Mouse (Mus musculus) forebrain, embryonic 12.5 days (tissue): ENCODE measurements around the gene Pcdh9. TPM values are rescaled to one million over a fixed set of nuclear protein-coding genes. Genes with fewer than 3 reads are reported as not detected.

Experiments used
- ATAC-seq: fragments of 200-750 bp; cut with Nextera tagmentation; 2 replicates; pipeline ENCODE4 v1.8.0; 2017; ENCODE audit warnings: moderate TSS enrichment; ENCODE audit not compliant: low FRiP score
- H3K27ac ChIP-seq: fragments of 300-500 bp; sonication (generic); 2 replicates; pipeline ENCODE4 v1.5.1; 2016; ENCODE audit warnings: mild to moderate bottlenecking
- H3K27me3 ChIP-seq: fragments of 300-500 bp; sonication (generic); 2 replicates; pipeline ENCODE4 v1.6.1; 2016; ENCODE audit warnings: mild to moderate bottlenecking
- H3K36me3 ChIP-seq: fragments of 300-500 bp; sonication (generic); replicated peaks from 2 replicates; pipeline ENCODE4 v1.6.1; 2016; ENCODE audit warnings: mild to moderate bottlenecking
- H3K4me1 ChIP-seq: fragments of 300-500 bp; sonication (generic); 2 replicates; pipeline ENCODE4 v1.6.1; 2016
- H3K4me2 ChIP-seq: fragments of 300-500 bp; sonication (generic); 2 replicates; pipeline ENCODE4 v1.6.1; 2016; ENCODE audit warnings: mild to moderate bottlenecking, moderate library complexity
- H3K4me3 ChIP-seq: fragments of 300-500 bp; sonication (generic); replicated peaks from 2 replicates; pipeline ENCODE4 v1.5.1; 2016; ENCODE audit warnings: mild to moderate bottlenecking
- H3K9ac ChIP-seq: fragments of 300-500 bp; sonication (generic); 2 replicates; pipeline ENCODE4 v1.6.1; 2016; ENCODE audit warnings: mild to moderate bottlenecking
- H3K9me3 ChIP-seq: fragments of 300-500 bp; sonication (generic); 2 replicates; pipeline ENCODE4 v1.6.1; 2016
- WGBS: fragments of 180-500 bp; shearing (Covaris S2); methylation state at CpG from one replicate; pipeline ENCODE4 v1.1.7; 2016; 5-methylcytosine and 5-hydroxymethylcytosine counted together
- polyA plus RNA-seq: library from polyadenylated mRNA; unstranded; fragments of >200 nt; fragmentation: Nextera tagmentation; extraction: Ambion mirVana; gene quantifications from 2 replicates; pipeline ENCODE4 v1.2.1, GENCODE M21; 2016

Gene Pcdh9
- polyA plus RNA-seq, 1 experiment from 2014 or later, result 90.0 TPM

GRCm38 (mm10) chr14:93009147-93010064 is 881.1 kb downstream of the Pcdh9 start:
- Histone ChIP-seq H3K9ac (no peak overlapping the region), H3K9me3 (no peaks in the 10 kb centered on the region), H3K27ac (peak overlapping the region; percentile 60), H3K36me3 (no peaks in the 10 kb centered on the region), H3K27me3 (no peaks in the 10 kb centered on the region), H3K4me1 (peaks cover 5% of the 10 kb centered on the region; the same call in 1 of the 2 replicates), H3K4me2 (no peak overlapping the region), H3K4me3 (no peak overlapping the region)
- peak; percentile 95 for ATAC-seq
- whole genome bisulfite sequencing, result 15% methylated on average over 5 of the region's 5 CpGs
